Mouse (Mus musculus) kidney, postnatal 4 days (tissue): Measurements from ENCODE around the gene Brpf1.
"Not testable (repeated sequence)": the region's sequence is repeated elsewhere in the genome, so short reads cannot be mapped to it uniquely, and the experiment has no call there.

Experiments
- DNase-seq, 2 experiments: peaks; one replicate each; pipeline ENCODE4 v3.0.0; 2021; ENCODE audit warnings: mixed read lengths in 2 of 2

Gene Brpf1

DNA sequence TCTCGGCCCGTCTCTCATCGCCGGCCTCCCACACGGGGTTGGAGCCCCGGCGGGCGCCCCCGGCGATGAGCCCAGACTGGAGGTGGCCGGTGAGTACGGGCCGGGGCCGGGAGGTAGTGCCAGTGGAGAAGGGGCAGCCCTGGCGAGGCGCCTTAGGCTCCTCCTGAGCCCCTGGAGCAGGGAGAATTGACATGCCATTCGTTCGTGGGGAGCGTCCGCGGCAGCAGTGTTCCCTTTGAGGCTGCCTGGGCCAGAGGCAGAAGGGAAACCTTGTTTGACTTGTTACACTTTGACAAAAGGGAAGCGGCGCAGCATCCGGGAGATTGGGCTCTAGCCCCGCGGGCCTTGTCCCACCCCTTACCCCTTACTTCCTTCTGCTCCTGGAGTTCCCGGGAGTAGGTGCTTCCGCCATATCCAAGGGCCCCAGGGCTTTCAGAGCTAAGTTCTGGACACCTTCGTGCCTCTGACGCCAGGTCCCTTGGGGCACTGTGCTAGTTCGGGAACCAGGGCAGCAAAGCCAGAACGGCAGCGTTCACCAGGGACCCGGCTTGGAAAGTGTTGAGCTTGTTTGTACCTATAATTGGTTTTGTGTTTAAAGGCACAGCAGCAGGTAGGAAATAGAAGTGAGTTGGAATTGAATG lies 664 bp downstream of the Brpf1 start:
- peak; percentile 53 to 68 for DNase-seq

DNA sequence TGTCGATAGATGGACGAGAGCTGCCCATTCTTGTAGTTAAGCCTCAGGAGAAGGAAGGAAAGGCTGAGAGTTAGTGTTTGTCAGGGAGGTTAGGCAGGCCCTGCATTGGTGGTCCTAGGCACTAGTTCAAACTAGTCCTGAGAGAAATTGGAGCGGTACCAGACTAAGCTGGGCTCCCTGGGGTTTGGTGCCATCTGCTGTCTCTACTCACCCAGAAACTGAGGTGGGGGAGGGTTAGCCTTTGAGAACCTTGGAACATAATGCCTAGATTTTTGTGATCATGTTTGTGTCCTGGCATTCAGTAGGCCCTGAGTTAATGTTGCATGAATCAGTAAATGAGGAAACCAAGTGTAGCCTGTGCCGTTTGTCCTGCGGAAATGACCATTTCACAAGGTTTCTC lies 1.2 kb downstream of the Brpf1 start:
- DNase-seq, result peak; percentile 45 to 66

GRCm38 (mm10) chr6:113315972-113316371 lies 9.0 kb downstream of the Brpf1 start:
- DNase-seq, result no peak

DNA sequence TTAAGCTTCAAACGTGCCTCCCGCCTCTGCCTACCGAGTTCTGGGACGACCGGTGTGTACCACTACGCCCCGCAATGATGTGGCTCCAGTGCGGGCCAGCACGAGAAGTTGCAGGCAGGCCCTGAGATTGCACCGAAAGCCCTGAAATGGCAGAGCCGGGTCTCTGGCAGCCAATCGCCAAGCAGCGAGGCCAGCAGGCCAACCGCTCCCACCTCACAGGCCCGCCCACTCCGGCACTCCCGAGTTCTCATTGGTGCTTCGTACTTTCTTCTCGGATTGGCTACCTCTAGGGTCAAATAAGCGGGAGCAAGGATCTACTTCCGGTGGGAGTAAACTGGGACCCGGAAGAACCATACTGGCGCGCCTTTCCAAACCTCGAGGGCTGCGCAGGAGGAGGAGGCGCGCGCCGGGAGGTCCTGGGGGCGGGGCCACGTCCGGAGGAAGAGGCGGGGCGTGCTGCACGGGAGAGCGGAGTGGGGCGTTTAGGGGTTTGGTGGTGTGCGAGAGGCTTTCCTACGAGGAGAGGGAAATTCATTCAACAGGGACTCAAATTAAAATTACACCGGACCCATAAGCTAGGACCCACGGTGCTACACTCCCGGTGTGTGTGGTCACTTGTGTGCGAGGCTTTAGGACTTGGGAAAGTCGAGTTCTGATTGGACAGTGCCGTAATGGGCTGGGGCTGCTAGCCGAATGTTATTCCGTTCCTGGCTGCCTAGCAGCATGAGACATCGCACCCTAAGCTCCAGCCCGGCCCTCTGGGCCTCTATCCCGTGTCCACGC lies 19.8 kb downstream of the Brpf1 start, which contains the start of gene Ogg1:
TSS of gene Ogg1 (plus strand) at position 440 of the 783 bp plus-strand sequence.
- DNase-seq, result peak; percentile 95 to 98

DNA sequence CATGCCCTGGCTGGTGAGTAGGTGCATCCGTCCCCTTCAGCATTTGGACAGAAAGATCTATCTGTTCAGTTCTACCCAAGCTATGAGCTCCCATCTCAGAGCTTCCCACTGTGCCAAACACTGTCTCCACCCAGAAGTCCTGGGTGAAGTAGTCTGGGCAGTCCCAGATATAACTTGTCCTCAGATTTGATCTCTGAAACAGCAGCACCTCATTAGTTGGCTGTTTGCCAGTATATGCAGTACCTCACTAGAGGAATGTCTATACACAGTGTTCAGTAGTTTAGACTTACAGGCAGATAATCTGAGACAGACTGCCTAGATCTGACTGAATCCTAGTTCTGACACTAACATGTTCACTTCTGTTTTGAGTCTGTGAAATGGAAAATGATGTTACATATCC lies 22.5 kb downstream of the Brpf1 start:
- DNase-seq, result no peak

GRCm38 (mm10) chr6:113330547-113330946 lies 23.6 kb downstream of the Brpf1 start:
- DNase-seq, result no peak

DNA sequence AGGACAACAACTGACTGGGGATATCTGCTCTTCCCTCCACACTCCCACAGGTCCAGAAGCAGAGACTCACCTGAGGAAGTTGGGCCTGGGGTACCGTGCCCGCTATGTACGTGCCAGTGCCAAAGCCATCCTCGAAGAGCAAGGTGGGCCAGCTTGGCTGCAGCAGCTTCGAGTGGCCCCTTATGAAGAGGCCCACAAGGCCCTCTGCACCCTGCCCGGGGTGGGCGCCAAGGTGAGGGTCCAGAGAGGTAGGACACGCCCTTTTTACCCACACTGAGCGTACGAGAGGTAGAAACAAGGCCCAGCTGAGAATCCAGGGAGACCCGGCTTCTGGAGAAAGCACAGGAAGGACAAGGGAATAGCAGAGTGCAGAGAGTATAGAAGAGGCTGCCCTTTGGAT lies 24.8 kb downstream of the Brpf1 start:
- no peak for DNase-seq

GRCm38 (mm10) chr6:113332734-113333133 lies 25.8 kb downstream of the Brpf1 start:
- DNase-seq, result not testable (repeated sequence)

DNA sequence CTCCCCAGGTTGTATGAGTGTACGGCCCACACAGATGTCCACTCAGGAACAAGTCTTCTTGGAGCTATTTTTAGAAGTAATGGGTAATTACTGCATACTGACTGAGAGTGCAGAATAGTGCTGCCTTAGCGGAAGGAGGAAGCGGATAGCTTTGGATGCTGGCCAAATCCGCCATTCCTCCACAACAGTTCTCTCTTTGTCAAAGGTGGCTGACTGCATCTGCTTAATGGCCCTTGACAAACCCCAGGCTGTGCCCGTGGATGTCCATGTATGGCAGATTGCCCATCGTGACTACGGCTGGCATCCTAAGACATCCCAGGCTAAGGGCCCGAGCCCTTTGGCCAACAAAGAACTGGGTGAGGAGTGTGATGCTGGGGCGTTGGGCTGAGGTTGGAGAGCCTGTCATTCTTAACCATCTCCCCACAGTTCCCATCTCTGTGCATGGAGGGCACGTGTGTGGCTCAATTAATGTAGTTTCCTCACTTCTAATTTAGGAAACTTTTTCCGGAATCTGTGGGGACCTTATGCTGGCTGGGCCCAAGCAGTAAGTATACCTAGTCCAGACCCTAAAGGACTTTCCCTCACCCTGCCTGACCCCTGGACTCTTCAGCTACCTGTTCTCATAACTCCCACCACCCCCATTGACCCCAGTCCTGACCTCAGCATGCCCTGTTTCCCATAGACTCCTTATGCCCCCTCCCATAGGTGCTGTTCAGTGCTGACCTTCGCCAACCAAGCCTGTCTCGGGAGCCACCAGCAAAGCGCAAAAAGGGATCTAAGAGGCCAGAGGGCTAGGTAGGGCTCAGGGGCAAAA lies 26.4 kb downstream of the Brpf1 start:
- DNase-seq, result peak; percentile 86 to 92

DNA sequence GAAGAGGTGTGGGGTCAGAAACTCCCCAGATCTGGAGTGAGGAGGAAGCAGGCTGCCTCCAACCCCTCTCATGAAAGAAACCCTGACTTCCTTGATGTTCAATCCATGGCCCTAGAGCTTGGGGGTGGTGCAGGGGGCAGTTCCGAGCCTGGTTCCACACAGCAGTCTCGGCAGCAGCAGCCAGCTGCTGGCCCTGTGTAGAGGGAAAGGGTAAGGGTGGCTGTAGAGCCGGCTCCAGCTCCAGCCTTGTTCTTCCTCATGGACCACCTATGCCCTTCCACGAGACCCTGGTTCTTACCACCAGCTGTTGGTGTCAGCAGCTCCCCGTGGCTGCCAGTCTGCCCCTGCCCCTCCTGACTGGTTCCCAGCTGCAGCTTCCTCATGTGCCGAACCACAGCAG lies 27.3 kb downstream of the Brpf1 start:
- DNase-seq, result no peak

DNA sequence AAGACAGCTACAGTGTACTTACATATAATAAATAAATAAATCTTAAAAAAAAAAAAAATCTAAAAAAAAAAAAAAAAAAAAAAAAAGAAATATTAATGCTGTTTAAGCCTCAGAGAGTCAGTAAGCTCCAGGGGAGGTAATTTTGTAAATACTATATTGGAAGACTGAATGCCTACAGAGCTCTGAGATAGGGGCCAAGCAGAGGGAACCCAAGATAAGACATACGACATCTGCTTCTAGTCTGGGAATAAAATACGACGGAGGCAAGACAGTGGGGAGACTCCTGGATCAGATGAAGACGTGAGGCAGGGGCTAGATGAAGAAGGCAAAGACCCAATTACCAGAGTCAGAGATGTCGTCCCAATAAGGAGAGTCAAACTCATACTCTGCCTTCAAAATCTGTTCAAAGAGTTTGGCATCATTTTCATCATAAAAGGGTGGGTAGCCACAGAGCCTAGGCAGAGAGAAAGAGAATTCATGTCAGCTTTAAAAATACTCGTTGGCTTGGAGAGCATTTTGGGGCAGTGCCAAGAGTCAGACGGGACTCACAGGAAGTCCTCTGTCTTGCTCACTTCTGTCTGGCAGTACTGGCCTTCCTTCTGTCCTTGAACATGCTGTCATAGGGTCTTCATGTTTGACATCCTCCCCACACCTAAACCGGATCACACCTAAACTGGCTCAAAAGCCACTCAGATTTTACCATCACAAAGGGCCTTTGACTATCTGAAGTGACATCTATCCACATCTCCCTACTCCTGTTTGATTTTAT lies 30.1 kb downstream of the Brpf1 start:
- peak; percentile 34 to 42 for DNase-seq

DNA sequence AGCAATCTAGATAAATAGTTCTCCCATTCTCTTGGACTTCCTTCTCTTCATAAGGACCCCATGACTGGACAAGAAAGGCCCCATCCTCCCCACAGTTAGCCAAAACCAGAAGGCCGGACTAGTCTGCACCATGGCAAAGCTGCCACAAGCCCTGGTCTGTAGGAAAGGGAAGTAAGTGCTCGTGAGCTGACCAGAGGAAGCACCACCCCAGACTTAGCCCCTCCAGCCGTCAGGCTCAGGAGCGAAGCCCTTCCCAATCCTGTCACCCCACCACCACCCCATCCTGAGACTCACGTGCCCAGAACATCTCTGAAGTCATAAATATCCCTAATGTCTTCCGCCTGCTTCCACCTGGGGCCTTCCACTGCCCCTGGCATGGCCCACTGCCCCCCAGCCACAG lies 34.6 kb downstream of the Brpf1 start:
- DNase-seq, result peak in 1 of 2 experiments; percentile 13

DNA sequence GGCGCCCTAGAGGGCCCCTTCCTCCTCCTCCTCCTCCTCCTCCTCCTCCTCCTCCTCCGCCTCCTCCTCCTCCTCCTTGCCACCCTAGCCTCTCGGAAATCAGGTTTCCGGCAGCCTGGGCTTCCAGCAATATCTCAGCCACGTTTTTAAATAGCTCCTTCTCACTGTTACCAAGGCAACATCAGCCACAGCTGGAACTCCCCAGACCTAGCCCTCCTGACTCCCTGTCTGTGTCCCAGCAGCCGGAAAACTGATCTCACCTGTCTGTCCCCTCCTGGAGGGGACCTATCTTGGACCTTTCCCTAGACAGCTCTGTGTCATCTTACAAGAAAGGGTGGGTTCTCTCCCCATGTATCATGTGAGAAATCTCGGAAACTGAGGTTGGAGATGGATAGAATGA lies 35.4 kb downstream of the Brpf1 start:
- peak; percentile 16 to 35 for DNase-seq

DNA sequence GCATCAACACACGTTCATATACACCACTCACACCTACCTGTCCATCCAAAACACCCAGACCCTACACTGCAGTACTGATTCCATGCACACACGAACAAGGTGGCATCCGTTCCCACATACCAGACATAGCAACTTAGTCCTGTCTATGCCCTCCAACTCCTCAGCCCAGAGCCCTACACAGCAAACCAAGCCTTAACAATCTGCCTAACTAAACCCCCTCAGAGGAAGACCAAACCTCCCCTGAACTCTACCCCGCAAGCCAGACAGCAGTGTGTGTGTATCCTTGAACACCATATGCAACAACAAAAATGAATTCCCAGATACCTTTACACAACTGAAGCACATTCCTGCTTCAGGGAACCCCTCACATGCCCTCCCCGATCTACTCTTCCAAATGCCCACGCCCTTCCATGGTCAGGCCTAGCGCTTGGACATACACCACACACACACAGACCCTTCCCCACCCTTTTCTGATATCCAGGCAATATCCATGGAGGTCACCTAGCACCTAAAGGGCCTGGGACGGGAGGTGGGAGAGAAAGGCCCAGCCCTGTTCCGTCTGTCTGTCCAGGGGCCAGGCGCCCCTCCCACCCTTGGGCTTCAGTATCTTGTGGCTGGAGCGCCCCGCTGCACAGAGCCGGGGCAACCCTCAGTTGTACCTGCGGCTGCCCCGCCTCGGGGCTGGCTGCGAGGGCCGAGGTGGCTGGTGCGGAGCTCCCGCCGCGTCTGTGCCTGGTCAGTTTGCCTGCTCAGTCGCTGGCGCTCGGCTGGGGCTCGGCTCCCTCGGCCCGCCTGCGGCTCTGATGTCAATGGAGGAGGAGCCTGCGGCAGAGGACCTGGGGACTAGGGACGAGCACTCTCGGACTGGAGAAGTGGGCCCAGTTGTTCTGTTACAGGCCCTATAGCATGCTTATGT lies 36.5 kb downstream of the Brpf1 start, which contains the start of gene Camk1:
TSS of gene Camk1 (minus strand) at position 808 of the 916 bp plus-strand sequence.
- DNase-seq, result peak; percentile 82 to 89

DNA sequence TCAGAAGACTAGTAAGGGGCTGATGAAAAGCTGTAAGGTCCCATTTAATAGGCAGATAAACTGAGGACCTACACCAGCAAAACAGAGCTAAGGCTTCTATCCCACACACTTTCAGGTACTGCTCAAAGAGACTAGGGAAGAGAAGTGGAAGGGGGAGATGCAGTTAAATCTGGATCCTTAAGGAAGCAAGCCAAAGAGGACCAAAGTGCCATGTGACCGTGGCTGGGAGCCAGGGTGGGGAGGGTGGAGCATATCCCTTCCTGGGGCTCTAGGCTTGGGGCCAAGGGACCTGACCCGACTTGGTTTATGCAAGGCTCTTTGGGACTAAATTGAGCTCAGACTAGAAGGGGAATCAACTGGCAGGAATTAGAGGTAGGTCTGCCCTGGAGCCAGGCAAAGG lies 37.4 kb downstream of the Brpf1 start:
- DNase-seq, result peak; percentile 78 to 84

- DNase-seq, result no peak
These were observed 40.0 kb downstream of the Brpf1 start for GRCm38 (mm10) chr6:113346897-113347296.

DNA sequence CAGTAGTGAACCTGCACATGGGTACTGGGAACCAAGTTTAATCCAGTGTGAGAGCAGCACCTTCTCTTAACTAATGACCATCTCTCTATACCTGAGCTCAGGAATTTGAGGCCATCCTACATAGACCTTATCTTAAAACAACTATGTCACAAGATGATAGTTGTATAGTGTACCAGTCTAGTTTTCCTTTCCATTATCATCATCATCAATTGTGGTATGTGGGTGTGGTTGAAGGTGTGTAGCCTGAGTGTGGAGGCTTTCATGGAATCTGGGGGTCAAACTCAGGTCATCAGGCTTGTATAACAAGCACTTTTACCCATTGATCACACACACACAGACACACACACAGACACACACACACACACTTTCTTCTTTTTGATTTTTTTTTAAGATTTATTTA lies 43.6 kb downstream of the Brpf1 start:
- no peak for DNase-seq

GRCm38 (mm10) chr6:113351161-113351560 lies 44.2 kb downstream of the Brpf1 start:
- DNase-seq, result no peak

DNA sequence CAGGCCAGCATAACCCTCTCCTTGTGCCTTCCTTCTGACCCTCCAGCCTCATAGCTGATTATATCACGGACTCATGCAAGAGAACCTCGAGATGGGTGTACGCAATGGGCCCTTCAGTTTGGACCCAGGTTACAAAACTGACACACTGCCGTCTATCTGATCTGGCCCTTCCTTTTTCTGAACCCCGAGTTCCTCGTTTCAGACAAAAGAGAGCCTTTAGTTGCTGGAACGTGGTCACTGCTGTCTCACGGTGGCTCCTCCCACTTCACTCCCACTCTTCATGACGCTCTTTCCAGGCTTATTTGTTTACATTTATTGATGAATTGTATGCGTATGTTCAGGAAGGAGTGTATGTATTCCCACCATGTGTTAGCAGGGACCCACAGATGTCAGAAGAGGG lies 44.7 kb downstream of the Brpf1 start:
- no peak for DNase-seq

GRCm38 (mm10) chr6:113352820-113353219 lies 45.9 kb downstream of the Brpf1 start:
- DNase-seq, result no peak

- no peak for DNase-seq
These were observed 46.8 kb downstream of the Brpf1 start for GRCm38 (mm10) chr6:113353696-113354095.
